Mouse (Mus musculus): ENCODE data around the gene Acp5. TPM values are rescaled to one million over a fixed set of nuclear protein-coding genes. Genes with fewer than 3 reads are reported as not detected.

The Acp5 gene
- polyA plus RNA-seq, 1 experiment from 2014 or later = 42.9 TPM

DNA sequence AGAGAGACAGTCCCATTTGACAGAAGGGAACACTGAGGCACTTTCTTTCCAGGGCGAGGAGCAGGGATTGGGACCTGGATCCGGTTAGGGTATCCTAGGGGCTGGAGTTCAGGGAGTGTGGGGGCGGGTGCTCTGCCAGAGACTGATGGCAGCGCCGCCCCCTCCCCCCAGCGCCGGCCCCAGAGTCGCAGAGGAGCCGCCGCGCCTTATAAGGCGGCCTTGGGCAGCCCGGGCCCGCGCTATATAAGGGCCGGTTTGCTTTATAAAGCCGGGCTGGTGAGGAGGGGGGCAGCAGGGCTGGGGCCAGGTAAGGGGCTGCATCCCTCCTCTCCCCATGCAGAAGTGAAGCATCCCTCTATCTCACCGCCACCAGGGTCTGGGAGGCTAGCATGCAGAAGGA lies 35.6 kb downstream of the Acp5 start:
- DNase-seq (ENCODE audit: low spot score) = peak; percentile 24
- peak overlapping the region; percentile 60 for H3K9ac ChIP-seq (ENCODE audit: low read length)
- 3% methylated on average over 17 of the region's 18 CpGs for WGBS

DNA sequence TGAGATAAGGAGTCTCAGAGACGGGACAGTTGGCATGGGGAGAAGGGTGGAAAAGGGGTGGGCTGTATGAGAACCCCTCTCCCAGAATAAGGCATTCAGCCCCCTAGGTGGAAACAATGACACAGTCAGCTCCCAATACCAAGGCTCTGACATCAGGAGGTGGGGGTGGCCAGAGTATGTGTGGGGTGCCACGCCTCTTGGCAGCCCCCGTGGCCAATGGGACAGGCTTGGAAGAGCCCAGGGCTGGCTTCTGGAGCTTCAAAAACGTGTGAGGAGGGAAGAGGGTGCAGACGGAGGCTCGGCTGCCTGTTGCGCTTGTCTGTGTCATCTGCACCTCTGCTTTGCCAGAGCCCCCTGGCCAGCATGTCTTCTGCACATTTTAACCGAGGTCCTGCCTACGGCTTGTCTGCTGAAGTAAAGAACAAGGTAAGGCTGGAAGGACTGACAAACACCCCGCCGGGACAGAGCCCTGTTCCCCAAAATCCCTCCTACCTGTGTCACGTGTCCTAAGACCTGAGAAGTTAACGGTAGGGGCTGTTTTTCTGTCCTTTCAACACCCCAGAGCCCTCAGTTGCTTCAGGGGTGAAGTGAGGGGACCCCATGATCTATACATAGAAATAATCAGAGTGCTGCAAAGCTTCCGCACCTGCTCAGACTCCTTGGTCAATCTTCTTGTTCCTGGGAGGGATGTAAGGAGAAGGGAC lies 36.4 kb downstream of the Acp5 start, which contains the start of gene Cnn1:
Cnn1 (plus strand) TSS at position 224 of the 704 bp plus-strand sequence.
- peak within 1 kb of the TSS; percentile 88 for H3K27ac ChIP-seq (replicated peaks)
- no peaks in the 10 kb centered on the region for H3K36me3 ChIP-seq (ENCODE audit: control insufficient read depth, insufficient read depth, low read length)
- TF ChIP-seq CTCF (IDR thresholded peaks at IDR 0.05; ENCODE audit: low read depth) (no peak), EP300 (optimal IDR thresholded peaks at IDR 0.05) (no peak)
- no peaks in the 10 kb centered on the region for H3K9me3 ChIP-seq (ENCODE audit: control insufficient read depth, low read length)
- peak within 1 kb of the TSS; percentile 60 for H3K9ac ChIP-seq (ENCODE audit: low read length)
- ATAC-seq (ENCODE audit: low FRiP score, low TSS enrichment) (peak; percentile 67), DNase-seq (ENCODE audit: low spot score) (peak; percentile 58)
- 7% methylated on average over 14 of the region's 14 CpGs for WGBS
- H3K27me3 ChIP-seq (ENCODE audit: control insufficient read depth, insufficient read depth, low read length) = no peaks in the 10 kb centered on the region
- peak within 1 kb of the TSS; percentile 46 for H3K4me2 ChIP-seq (replicated peaks; ENCODE audit: low read depth)
- no peaks in the 10 kb centered on the region for H3K4me1 ChIP-seq (replicated peaks; ENCODE audit: control insufficient read depth, insufficient read depth)
- peak within 1 kb of the TSS; percentile 31 for H3K4me3 ChIP-seq (ENCODE audit: low read depth, low read length)

More for the DNA sequence above, 35.6 kb downstream of the Acp5 start:
- Histone ChIP-seq H3K9me3 (ENCODE audit: control insufficient read depth, low read length) (no peaks in the 10 kb centered on the region), H3K4me1 (replicated peaks; ENCODE audit: control insufficient read depth, insufficient read depth) (no peaks in the 10 kb centered on the region), H3K4me2 (replicated peaks; ENCODE audit: low read depth) (peak overlapping the region; percentile 46), H3K27me3 (ENCODE audit: control insufficient read depth, insufficient read depth, low read length) (no peaks in the 10 kb centered on the region), H3K27ac (replicated peaks) (peak overlapping the region; percentile 88), H3K4me3 (ENCODE audit: low read depth, low read length) (peak overlapping the region; percentile 31), H3K36me3 (ENCODE audit: control insufficient read depth, insufficient read depth, low read length) (no peaks in the 10 kb centered on the region)
- ATAC-seq (ENCODE audit: low FRiP score, low TSS enrichment) = peak; percentile 57; the same call in 1 of the 2 replicates
- TF ChIP-seq EP300 (optimal IDR thresholded peaks at IDR 0.05) (no peak), CTCF (IDR thresholded peaks at IDR 0.05; ENCODE audit: low read depth) (no peak)

DNA sequence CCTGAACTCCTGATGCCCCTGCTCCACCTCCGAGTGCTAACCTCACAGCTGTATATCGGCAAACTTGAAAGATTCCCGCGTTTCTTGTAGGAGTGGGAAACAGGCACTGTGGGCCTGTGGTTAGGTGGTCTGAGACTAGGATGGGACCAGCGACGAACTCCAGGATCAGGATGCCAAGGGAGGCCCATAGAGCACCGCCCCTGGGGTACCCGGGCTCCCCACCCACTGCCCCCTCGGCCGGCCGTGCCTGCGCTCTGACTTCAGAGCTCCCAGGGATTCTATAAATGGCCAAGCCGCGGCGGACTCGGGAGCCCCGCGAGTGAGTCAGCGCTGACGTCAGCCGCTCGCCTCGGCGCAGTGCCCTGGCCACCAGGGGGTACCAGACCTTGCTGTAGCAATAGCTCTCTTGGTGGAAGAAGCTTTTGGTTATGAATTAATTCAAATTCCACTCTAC lies 39.6 kb downstream of the Acp5 start:
- DNase-seq (ENCODE audit: low spot score) (peak; percentile 93), ATAC-seq (ENCODE audit: low FRiP score, low TSS enrichment) (peak; percentile 87)
- peak overlapping the region; percentile 61 for H3K9ac ChIP-seq (ENCODE audit: low read length)
- peak overlapping the region; percentile 56 for H3K4me2 ChIP-seq (replicated peaks; ENCODE audit: low read depth)
- H3K27ac ChIP-seq (replicated peaks) = no peak overlapping the region; the same call in 1 of the 2 replicates
- no peaks in the 10 kb centered on the region for H3K4me1 ChIP-seq (replicated peaks; ENCODE audit: control insufficient read depth, insufficient read depth)
- H3K9me3 ChIP-seq (ENCODE audit: control insufficient read depth, low read length) = no peaks in the 10 kb centered on the region
- peak overlapping the region; percentile 22; the same call in 1 of the 2 replicates for H3K4me3 ChIP-seq (ENCODE audit: low read depth, low read length)
- under 1% methylated on average over 24 of the region's 24 CpGs for WGBS
- no peaks in the 10 kb centered on the region for H3K36me3 ChIP-seq (ENCODE audit: control insufficient read depth, insufficient read depth, low read length)
- no peaks in the 10 kb centered on the region for H3K27me3 ChIP-seq (ENCODE audit: control insufficient read depth, insufficient read depth, low read length)
- no peak for TF ChIP-seq EP300 (optimal IDR thresholded peaks at IDR 0.05)
- TF ChIP-seq CTCF (IDR thresholded peaks at IDR 0.05; ENCODE audit: low read depth) = peak; percentile 84

DNA sequence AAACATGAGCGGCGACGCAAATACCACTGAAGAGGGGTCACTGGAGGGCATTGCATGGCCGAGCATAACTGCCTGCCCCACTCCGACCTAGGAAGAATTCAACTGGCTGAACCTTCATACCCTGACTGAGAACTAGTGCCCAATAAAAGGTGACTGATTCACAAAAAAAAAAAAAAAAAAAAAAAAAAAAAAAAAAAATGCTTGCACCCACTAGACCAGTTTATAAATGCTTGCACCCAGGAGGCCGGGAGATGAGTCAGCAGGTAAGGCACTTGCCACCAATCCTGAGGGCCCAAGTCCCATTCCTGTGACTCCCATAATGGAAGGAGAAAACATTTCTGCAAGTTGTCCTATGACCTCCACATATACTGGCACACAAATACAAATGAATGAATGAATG lies 42.8 kb downstream of the Acp5 start:
- DNase-seq (ENCODE audit: low spot score) = no peak
- no peaks in the 10 kb centered on the region for H3K4me1 ChIP-seq (replicated peaks; ENCODE audit: control insufficient read depth, insufficient read depth)
- H3K27ac ChIP-seq (replicated peaks) = no peak overlapping the region
- H3K36me3 ChIP-seq (ENCODE audit: control insufficient read depth, insufficient read depth, low read length) = no peaks in the 10 kb centered on the region
- H3K27me3 ChIP-seq (ENCODE audit: control insufficient read depth, insufficient read depth, low read length) = no peaks in the 10 kb centered on the region
- H3K9me3 ChIP-seq (ENCODE audit: control insufficient read depth, low read length) = no peaks in the 10 kb centered on the region
- WGBS = 79% methylated on average over 6 of the region's 6 CpGs
- no peak for ATAC-seq (ENCODE audit: low FRiP score, low TSS enrichment)
- TF ChIP-seq CTCF (IDR thresholded peaks at IDR 0.05; ENCODE audit: low read depth) (no peak), EP300 (optimal IDR thresholded peaks at IDR 0.05) (no peak)
- H3K4me3 ChIP-seq (ENCODE audit: low read depth, low read length) = no peak overlapping the region
- no peak overlapping the region for H3K9ac ChIP-seq (ENCODE audit: low read length)
- no peak overlapping the region for H3K4me2 ChIP-seq (replicated peaks; ENCODE audit: low read depth)

DNA sequence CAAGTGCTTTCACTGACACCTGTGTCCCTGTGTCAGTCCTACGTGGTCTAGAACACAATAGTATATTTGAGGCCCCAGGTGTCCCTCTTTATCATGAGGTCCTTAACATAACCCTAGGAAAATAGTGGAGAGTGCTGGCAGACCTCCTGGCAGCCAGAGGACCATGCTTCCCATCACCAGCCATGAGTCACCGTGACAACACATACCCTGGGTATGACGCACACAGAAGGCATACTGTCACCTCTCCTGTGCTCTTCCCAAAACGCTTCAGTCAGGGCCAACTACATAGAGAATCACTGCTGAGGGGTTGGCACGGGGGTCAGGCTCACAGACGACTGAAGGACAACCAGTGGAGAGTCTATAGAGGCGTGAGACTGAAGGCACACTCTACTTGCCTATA lies 45.5 kb downstream of the Acp5 start:
- Histone ChIP-seq H3K4me1 (replicated peaks; ENCODE audit: control insufficient read depth, insufficient read depth) (no peaks in the 10 kb centered on the region), H3K4me3 (ENCODE audit: low read depth, low read length) (no peak overlapping the region), H3K4me2 (replicated peaks; ENCODE audit: low read depth) (no peak overlapping the region), H3K27ac (replicated peaks) (no peak overlapping the region), H3K9ac (ENCODE audit: low read length) (no peak overlapping the region), H3K9me3 (ENCODE audit: control insufficient read depth, low read length) (no peaks in the 10 kb centered on the region), H3K27me3 (ENCODE audit: control insufficient read depth, insufficient read depth, low read length) (no peaks in the 10 kb centered on the region), H3K36me3 (ENCODE audit: control insufficient read depth, insufficient read depth, low read length) (no peaks in the 10 kb centered on the region)
- 70% methylated on average over 7 of the region's 7 CpGs for WGBS
- no peak for ATAC-seq (ENCODE audit: low FRiP score, low TSS enrichment)
- TF ChIP-seq EP300 (optimal IDR thresholded peaks at IDR 0.05) (no peak), CTCF (IDR thresholded peaks at IDR 0.05; ENCODE audit: low read depth) (no peak)
- DNase-seq (ENCODE audit: low spot score) = no peak

DNA sequence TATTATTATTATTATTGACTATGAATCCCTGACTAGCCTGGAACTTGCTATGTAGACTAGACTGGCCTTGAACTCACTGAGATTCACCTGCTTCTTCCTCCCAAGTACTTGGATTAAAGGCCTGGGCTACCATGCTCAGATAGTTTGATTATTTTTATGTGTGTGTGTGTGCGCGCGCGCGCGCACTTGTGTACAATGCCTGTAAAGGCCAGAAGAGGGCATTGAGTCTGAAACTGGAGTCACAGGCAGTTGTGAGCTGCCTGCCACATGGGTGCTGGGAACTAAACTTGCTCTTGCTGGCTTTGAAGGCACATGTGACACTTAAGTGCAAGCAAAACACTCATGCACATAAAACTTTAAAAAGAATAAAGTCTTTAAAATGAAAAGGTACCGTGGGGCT lies 46.2 kb downstream of the Acp5 start:
- Histone ChIP-seq H3K4me3 (ENCODE audit: low read depth, low read length) (no peak overlapping the region), H3K9me3 (ENCODE audit: control insufficient read depth, low read length) (no peaks in the 10 kb centered on the region), H3K4me1 (replicated peaks; ENCODE audit: control insufficient read depth, insufficient read depth) (no peaks in the 10 kb centered on the region), H3K27ac (replicated peaks) (no peak overlapping the region), H3K27me3 (ENCODE audit: control insufficient read depth, insufficient read depth, low read length) (no peaks in the 10 kb centered on the region), H3K36me3 (ENCODE audit: control insufficient read depth, insufficient read depth, low read length) (no peaks in the 10 kb centered on the region), H3K4me2 (replicated peaks; ENCODE audit: low read depth) (no peak overlapping the region), H3K9ac (ENCODE audit: low read length) (no peak overlapping the region)
- TF ChIP-seq CTCF (IDR thresholded peaks at IDR 0.05; ENCODE audit: low read depth) (no peak), EP300 (optimal IDR thresholded peaks at IDR 0.05) (no peak)
- ATAC-seq (ENCODE audit: low FRiP score, low TSS enrichment) = no peak
- DNase-seq (ENCODE audit: low spot score) = no peak
- 97% methylated on average over 7 of the region's 7 CpGs for WGBS

Data from stomach, postnatal 0 days (tissue).